1 mouse cellular context compared by ENCODE assay signal in genomic region chr8:3576211-3576960, GRCm38 (mm10).
TF ChIP-seq lines count a peak whose summit lies in the region.

No protein-coding gene starts in this region.

TF ChIP-seq in CH12.LX, 34 proteins besides CTCF, POLR2A, EP300 and RAD21 (continued from another document):
- TF ChIP-seq MXI1 (IDR thresholded peaks at IDR 0.05; ENCODE audit: low read depth, low read length) (no peak), ZKSCAN1 (IDR thresholded peaks at IDR 0.05; ENCODE audit: borderline replicate concordance, low read depth, low read length) (no peak), TCF12 (IDR thresholded peaks at IDR 0.05; ENCODE audit: low read depth, low read length) (no peak), MAX (IDR thresholded peaks at IDR 0.05; ENCODE audit: low read length) (no peak), USF1 (IDR thresholded peaks at IDR 0.05; ENCODE audit: low read depth, low read length) (no peak), JUN (IDR thresholded peaks at IDR 0.05; ENCODE audit: insufficient read depth, low read depth, low read length) (no peak), NELFE (IDR thresholded peaks at IDR 0.05; ENCODE audit: low read depth, low read length) (no peak)
TF ChIP-seq in CH12.LX: peak in this region for 0.
